8 mouse cellular contexts compared by ENCODE assay signal in genomic region chr2:125470553-125471295, GRCm38 (mm10). TPM values are rescaled to one million over a fixed set of nuclear protein-coding genes. Genes with fewer than 3 reads are reported as not detected.
DNase-seq lines count a peak whose midpoint lies in the region; ATAC-seq and TF ChIP-seq lines count a peak whose summit lies in the region.

No protein-coding gene starts in this region.

- H3K9me3 ChIP-seq in forebrain, embryonic 14.5 days (replicated peaks; ENCODE audit: control insufficient read depth, low read length): no peaks in the 10 kb centered on the region
- no peaks in the 10 kb centered on the region for H3K9me3 ChIP-seq in forebrain, embryonic 12.5 days

- no peak overlapping the region for H3K27ac ChIP-seq in forebrain, embryonic 14.5 days (ENCODE audit: low read depth, low read length)
- H3K27ac ChIP-seq in forebrain, embryonic 12.5 days: no peak overlapping the region
- H3K27ac ChIP-seq in thymus, adult 2 months (ENCODE audit: control insufficient read depth, insufficient read depth, low read length): no peak overlapping the region

- no peaks in the 10 kb centered on the region for H3K4me1 ChIP-seq in forebrain, embryonic 14.5 days (ENCODE audit: control insufficient read depth, insufficient read depth, low read length)
- no peaks in the 10 kb centered on the region for H3K4me1 ChIP-seq in forebrain, embryonic 12.5 days
- no peaks in the 10 kb centered on the region for H3K4me1 ChIP-seq in thymus, adult 2 months (replicated peaks; ENCODE audit: control insufficient read depth, insufficient read depth, low read length)

- DNase-seq in forebrain, embryonic 14.5 days (ENCODE audit: low spot score): peak; percentile 22
- DNase-seq in thymus, postnatal 0 days (ENCODE audit: low spot score): peak; percentile 7
- DNase-seq in thymus, adult 2 months: no peak
- DNase-seq in induced T-regulatory cell, adult 2 months (ENCODE audit: low read depth): peak; percentile 1
- DNase-seq in cerebellum, adult 18-20 months: no peak
- DNase-seq in layer of hippocampus, postnatal 25 days (ENCODE audit: extremely low spot score in 1 of 2, low spot score in 1 of 2): no peak

- no peak overlapping the region for H3K9ac ChIP-seq in forebrain, embryonic 14.5 days (ENCODE audit: low read length)
- no peak overlapping the region for H3K9ac ChIP-seq in forebrain, embryonic 12.5 days

- no peak for TF ChIP-seq CTCF in thymus, adult 2 months (IDR thresholded peaks at IDR 0.05; ENCODE audit: borderline replicate concordance, control insufficient read depth, extremely low read depth, insufficient read depth, low read length, poor library complexity)

- H3K4me2 ChIP-seq in forebrain, embryonic 14.5 days (ENCODE audit: low read length): no peak overlapping the region
- H3K4me2 ChIP-seq in forebrain, embryonic 12.5 days: no peak overlapping the region

- no peaks in the 10 kb centered on the region for H3K27me3 ChIP-seq in forebrain, embryonic 14.5 days (replicated peaks; ENCODE audit: control insufficient read depth, insufficient read depth, low read length)
- H3K27me3 ChIP-seq in forebrain, embryonic 12.5 days: no peaks in the 10 kb centered on the region
- no peaks in the 10 kb centered on the region for H3K27me3 ChIP-seq in thymus, adult 2 months (ENCODE audit: control insufficient read depth, insufficient read depth, low read length)

- TF ChIP-seq POLR2A in thymus, adult 2 months (IDR thresholded peaks at IDR 0.05; ENCODE audit: control insufficient read depth, extremely low read depth, insufficient read depth, low read length, poor library complexity): no peak

- H3K4me3 ChIP-seq in forebrain, embryonic 14.5 days (ENCODE audit: low read depth, low read length): no peak overlapping the region
- H3K4me3 ChIP-seq in forebrain, embryonic 12.5 days (replicated peaks): no peak overlapping the region
- H3K4me3 ChIP-seq in thymus, adult 2 months (ENCODE audit: control insufficient read depth, insufficient read depth, low read length): no peak overlapping the region

- ATAC-seq in forebrain, embryonic 14.5 days: no peak
- ATAC-seq in forebrain, embryonic 12.5 days (ENCODE audit: low FRiP score): no peak
- ATAC-seq in megakaryocyte progenitor cell, adult 5-6 weeks (replicated peaks; ENCODE audit: poor library complexity): 0 out of 2 replicates have a peak, but pooled peaks have one; percentile 14

- 71% methylated on average over 8 of the region's 8 CpGs for WGBS in forebrain, embryonic 14.5 days
- 74% methylated on average over 8 of the region's 8 CpGs for WGBS in forebrain, embryonic 12.5 days
- 54% methylated on average over 8 of the region's 8 CpGs for WGBS in thymus, adult 2 months

- H3K36me3 ChIP-seq in forebrain, embryonic 14.5 days (ENCODE audit: control insufficient read depth, insufficient read depth, low read length): peaks cover 4% of the 10 kb centered on the region; the same call in 1 of the 2 replicates
- H3K36me3 ChIP-seq in forebrain, embryonic 12.5 days (replicated peaks): peaks cover 11% of the 10 kb centered on the region
- no peaks in the 10 kb centered on the region for H3K36me3 ChIP-seq in thymus, adult 2 months (ENCODE audit: control insufficient read depth, insufficient read depth, low read length)

RNA-seq across cellular contexts. Expression of gene Gm9913, which starts 34.2 kb away (rescaled TPM):
- polyA plus RNA-seq in forebrain, embryonic 14.5 days (2014; fragmentation: Nextera tagmentation; extraction: Ambion mirVana): 0.14 TPM in 2 replicates
- polyA plus RNA-seq in forebrain, embryonic 12.5 days (2016; fragmentation: Nextera tagmentation; extraction: Ambion mirVana): 0.19 and 0.38 TPM in 2 replicates
- 0.07 and 0.08 TPM in 2 replicates for polyA plus RNA-seq in thymus, postnatal 0 days (2015; fragmentation: Nextera tagmentation; extraction: Ambion mirVana)
- polyA plus RNA-seq in thymus, adult 2 months (2012; rRNA removed): 0.06 and 0.08 TPM in 2 replicates
- not detected in 2 replicates for total RNA-seq in megakaryocyte progenitor cell, adult 5-6 weeks (2015)
- total RNA-seq in megakaryocyte progenitor cell, adult 5-6 weeks (2017): not detected in 2 replicates
- under 1 TPM; 0.21 to 0.37 TPM for total RNA-seq in layer of hippocampus, postnatal 25 days (2021)

RNA-seq across cellular contexts. Expression of gene Fbn1, which starts 37.1 kb away (rescaled TPM):
- polyA plus RNA-seq in forebrain, embryonic 14.5 days (2014; fragmentation: Nextera tagmentation; extraction: Ambion mirVana): 2.1 and 2.9 TPM in 2 replicates
- 6.4 and 8.6 TPM in 2 replicates for polyA plus RNA-seq in forebrain, embryonic 12.5 days (2016; fragmentation: Nextera tagmentation; extraction: Ambion mirVana)
- polyA plus RNA-seq in thymus, postnatal 0 days (2015; fragmentation: Nextera tagmentation; extraction: Ambion mirVana): 4.7 TPM in 2 replicates
- polyA plus RNA-seq in thymus, adult 2 months (2012; rRNA removed): 4.4 and 4.5 TPM in 2 replicates
- 0.05 and 0.10 TPM in 2 replicates for total RNA-seq in megakaryocyte progenitor cell, adult 5-6 weeks (2015)
- 0.17 and 0.20 TPM in 2 replicates for total RNA-seq in megakaryocyte progenitor cell, adult 5-6 weeks (2017)
- total RNA-seq in layer of hippocampus, postnatal 25 days (2021): 10 to 100 TPM in 1 of 2 experiments, 1 to 10 TPM in 1; 7.9 to 10.5 TPM

Comparison
In these comparisons a context has a peak if more than half of its experiments do, and no peak if none do; other contexts are left out.
1. DNase-seq: peak in forebrain, embryonic 14.5 days (single experiment), thymus, postnatal 0 days (single experiment) and induced T-regulatory cell, adult 2 months (single experiment); none in thymus, adult 2 months (single experiment), cerebellum, adult 18-20 months (0 of 2) and layer of hippocampus, postnatal 25 days (0 of 2).